Mouse (Mus musculus): ENCODE data around the gene Kif6.

DNA sequence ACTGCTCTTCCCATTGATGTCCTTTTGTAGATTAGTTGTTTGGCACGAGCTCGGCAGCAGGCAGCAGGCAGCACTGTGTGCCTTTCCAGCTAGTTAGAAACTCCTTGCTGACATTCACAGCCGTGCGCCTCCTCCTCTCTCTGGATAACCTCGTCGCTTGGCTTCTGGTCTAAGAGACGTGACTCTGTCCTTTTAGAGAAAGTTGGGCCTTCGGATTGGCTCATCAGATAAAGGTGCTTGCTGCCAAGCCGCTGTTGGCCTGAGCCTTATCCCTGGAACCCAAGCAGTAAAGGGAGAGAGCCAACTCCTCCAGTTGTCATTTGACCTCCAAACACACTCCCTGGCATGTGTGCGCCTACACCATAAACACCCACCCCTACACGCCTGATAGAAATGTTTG, 123.4 kb downstream of the Kif6 start:
- TF ChIP-seq EP300 (IDR thresholded peaks at IDR 0.05; ENCODE audit: low read depth) = no peak
- TF ChIP-seq CTCF (IDR thresholded peaks at IDR 0.05; ENCODE audit: low read depth) = no peak
